Mouse (Mus musculus): ENCODE data around the gene Hnrnpa2b1. TPM values are rescaled to one million over a fixed set of nuclear protein-coding genes. Genes with fewer than 3 reads are reported as not detected.

Gene Hnrnpa2b1
- total RNA-seq, 1 experiment, result 609 TPM

GRCm38 (mm10) chr6:51424537-51424936 is 45.2 kb downstream of the Hnrnpa2b1 start:
- H3K9me3 ChIP-seq (ENCODE audit: control insufficient read depth, insufficient read depth, low read depth, low read length), result no peaks in the 10 kb centered on the region
- H3K27ac ChIP-seq (ENCODE audit: insufficient read depth, low read depth, low read length, poor library complexity, severe bottlenecking), result no peak overlapping the region
- TF ChIP-seq ZNF384 (IDR thresholded peaks at IDR 0.05; ENCODE audit: low read depth, low read length) (no peak), ZC3H11A (IDR thresholded peaks at IDR 0.05; ENCODE audit: borderline replicate concordance, low read depth, low read length) (no peak), CHD2 (IDR thresholded peaks at IDR 0.05; ENCODE audit: low read depth, low read length) (no peak), MAFK (IDR thresholded peaks at IDR 0.05; ENCODE audit: insufficient read depth, low read depth, low read length) (no peak), HCFC1 (IDR thresholded peaks at IDR 0.05; ENCODE audit: borderline replicate concordance, insufficient read depth, low read length) (no peak)
- H3K36me3 ChIP-seq (ENCODE audit: control insufficient read depth, insufficient read depth, low read length, poor library complexity, severe bottlenecking), result no peaks in the 10 kb centered on the region
- in situ Hi-C loops (cut with MboI; ENCODE audit: low sequenced_read_pairs in 2 of 2, unreplicated experiment in 2 of 2), result no loop called here
- H3K4me1 ChIP-seq (ENCODE audit: control insufficient read depth in 2 of 2, insufficient read depth in 2 of 2, low read length in 2 of 2, poor library complexity in 1 of 2), result peaks cover 0 to 6% of the 10 kb centered on the region in 2 experiments; a peak in 2 of 4 replicates
- DNase-seq (ENCODE audit: low read depth, low spot score), result no peak
- no peak overlapping the region for H3K4me3 ChIP-seq (ENCODE audit: insufficient read depth in 1 of 2, low read depth in 1 of 2, low read length in 2 of 2, poor library complexity in 1 of 2, severe bottlenecking in 1 of 2)
- no peak overlapping the region for H3K9ac ChIP-seq (ENCODE audit: insufficient read depth, low read depth, low read length, poor library complexity, severe bottlenecking)

DNA sequence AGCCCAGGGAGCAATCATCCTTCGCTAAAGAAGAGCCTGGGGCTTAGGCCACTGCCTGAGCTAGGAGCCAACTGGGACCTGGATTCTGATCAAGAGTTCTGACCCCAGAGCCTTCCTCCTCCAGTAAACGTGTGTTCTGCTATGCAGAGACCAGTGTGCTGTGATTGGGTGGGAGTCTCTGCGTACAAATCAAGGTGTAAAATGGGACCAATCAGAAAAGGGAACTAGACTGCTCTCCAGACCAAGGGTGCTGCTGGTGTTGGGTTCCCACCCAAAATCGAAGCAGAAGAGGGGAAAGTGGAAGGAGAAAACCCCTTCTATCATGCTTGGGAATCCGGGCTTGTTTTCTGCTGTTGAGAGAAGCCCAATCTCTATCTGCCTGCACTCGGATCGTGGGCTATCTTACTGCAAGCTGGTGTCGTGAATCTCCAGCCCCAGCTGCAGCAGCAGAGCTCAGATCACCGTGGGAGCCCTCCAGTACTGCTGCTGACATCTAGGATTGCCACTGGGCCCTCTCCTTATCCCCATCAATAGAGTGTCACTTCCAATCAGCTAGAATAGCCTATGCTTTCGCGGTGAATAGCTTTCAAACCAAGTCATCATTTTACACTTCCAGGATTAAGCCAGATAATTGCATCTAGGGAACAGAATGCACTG is 46.1 kb downstream of the Hnrnpa2b1 start:
- no peak overlapping the region for H3K4me3 ChIP-seq (ENCODE audit: insufficient read depth in 1 of 2, low read depth in 1 of 2, low read length in 2 of 2, poor library complexity in 1 of 2, severe bottlenecking in 1 of 2)
- H3K4me1 ChIP-seq (ENCODE audit: control insufficient read depth in 2 of 2, insufficient read depth in 2 of 2, low read length in 2 of 2, poor library complexity in 1 of 2), result peaks cover 0 to 6% of the 10 kb centered on the region in 2 experiments; a peak in 1 of 4 replicates
- in situ Hi-C loops (cut with MboI; ENCODE audit: low sequenced_read_pairs in 2 of 2, unreplicated experiment in 2 of 2), result no loop called here
- no peaks in the 10 kb centered on the region for H3K36me3 ChIP-seq (ENCODE audit: control insufficient read depth, insufficient read depth, low read length, poor library complexity, severe bottlenecking)
- TF ChIP-seq MAFK (IDR thresholded peaks at IDR 0.05; ENCODE audit: insufficient read depth, low read depth, low read length) (no peak), ZC3H11A (IDR thresholded peaks at IDR 0.05; ENCODE audit: borderline replicate concordance, low read depth, low read length) (no peak), CHD2 (IDR thresholded peaks at IDR 0.05; ENCODE audit: low read depth, low read length) (no peak), HCFC1 (IDR thresholded peaks at IDR 0.05; ENCODE audit: borderline replicate concordance, insufficient read depth, low read length) (no peak), ZNF384 (IDR thresholded peaks at IDR 0.05; ENCODE audit: low read depth, low read length) (no peak)
- no peak for DNase-seq (ENCODE audit: low read depth, low spot score)
- no peak overlapping the region for H3K9ac ChIP-seq (ENCODE audit: insufficient read depth, low read depth, low read length, poor library complexity, severe bottlenecking)
- H3K9me3 ChIP-seq (ENCODE audit: control insufficient read depth, insufficient read depth, low read depth, low read length), result no peaks in the 10 kb centered on the region
- no peak overlapping the region for H3K27ac ChIP-seq (ENCODE audit: insufficient read depth, low read depth, low read length, poor library complexity, severe bottlenecking)

DNA sequence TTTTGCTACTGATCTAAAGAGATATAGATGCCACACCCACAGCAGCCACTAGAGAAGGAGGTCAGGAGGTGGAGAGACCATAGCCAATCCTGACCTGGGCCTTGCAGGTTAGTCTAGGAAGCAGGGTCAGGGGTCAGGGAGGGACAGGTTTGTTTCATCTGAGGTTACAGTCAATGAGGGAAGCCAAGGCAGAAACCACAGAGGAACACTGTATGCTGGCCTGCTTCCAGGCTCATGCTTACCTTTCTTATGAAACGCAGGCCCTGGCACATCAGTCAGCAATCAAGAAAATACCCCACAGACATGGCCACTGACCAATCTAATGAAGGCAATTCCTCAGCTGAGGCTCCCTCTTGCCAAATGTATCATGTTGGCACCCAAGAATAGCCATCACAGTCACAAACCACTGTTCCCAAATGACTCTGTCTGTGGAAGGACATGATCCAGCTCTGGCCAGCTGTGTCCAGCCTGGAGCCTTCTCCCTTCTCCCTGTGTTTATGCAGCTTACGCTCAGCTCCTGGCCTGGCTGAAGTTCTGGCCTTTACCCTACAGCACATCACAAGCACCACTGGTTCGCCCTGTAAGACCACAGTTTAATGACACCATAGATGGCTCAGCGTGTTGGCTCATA is 52.3 kb downstream of the Hnrnpa2b1 start:
- TF ChIP-seq CHD2 (IDR thresholded peaks at IDR 0.05; ENCODE audit: low read depth, low read length) (no peak), ZNF384 (IDR thresholded peaks at IDR 0.05; ENCODE audit: low read depth, low read length) (no peak), MAFK (IDR thresholded peaks at IDR 0.05; ENCODE audit: insufficient read depth, low read depth, low read length) (no peak), HCFC1 (IDR thresholded peaks at IDR 0.05; ENCODE audit: borderline replicate concordance, insufficient read depth, low read length) (no peak), ZC3H11A (IDR thresholded peaks at IDR 0.05; ENCODE audit: borderline replicate concordance, low read depth, low read length) (no peak)
- Histone ChIP-seq H3K36me3 (ENCODE audit: control insufficient read depth, insufficient read depth, low read length, poor library complexity, severe bottlenecking) (no peaks in the 10 kb centered on the region), H3K4me3 (ENCODE audit: insufficient read depth in 1 of 2, low read depth in 1 of 2, low read length in 2 of 2, poor library complexity in 1 of 2, severe bottlenecking in 1 of 2) (no peak overlapping the region), H3K9me3 (ENCODE audit: control insufficient read depth, insufficient read depth, low read depth, low read length) (no peaks in the 10 kb centered on the region), H3K27ac (ENCODE audit: insufficient read depth, low read depth, low read length, poor library complexity, severe bottlenecking) (no peak overlapping the region; the same call in 1 of the 2 replicates), H3K9ac (ENCODE audit: insufficient read depth, low read depth, low read length, poor library complexity, severe bottlenecking) (no peak overlapping the region), H3K4me1 (ENCODE audit: control insufficient read depth in 2 of 2, insufficient read depth in 2 of 2, low read length in 2 of 2, poor library complexity in 1 of 2) (no peaks in the 10 kb centered on the region)
- in situ Hi-C loops (cut with MboI; ENCODE audit: low sequenced_read_pairs in 2 of 2, unreplicated experiment in 2 of 2), result no loop called here
- no peak for DNase-seq (ENCODE audit: low read depth, low spot score)

- H3K4me3 ChIP-seq (ENCODE audit: insufficient read depth in 1 of 2, low read depth in 1 of 2, low read length in 2 of 2, poor library complexity in 1 of 2, severe bottlenecking in 1 of 2), result no peak overlapping the region
- in situ Hi-C loops (cut with MboI; ENCODE audit: low sequenced_read_pairs in 2 of 2, unreplicated experiment in 2 of 2), result no loop called here
- H3K27ac ChIP-seq (ENCODE audit: insufficient read depth, low read depth, low read length, poor library complexity, severe bottlenecking), result no peak overlapping the region
- H3K9me3 ChIP-seq (ENCODE audit: control insufficient read depth, insufficient read depth, low read depth, low read length), result no peaks in the 10 kb centered on the region
- no peak overlapping the region for H3K9ac ChIP-seq (ENCODE audit: insufficient read depth, low read depth, low read length, poor library complexity, severe bottlenecking)
- H3K36me3 ChIP-seq (ENCODE audit: control insufficient read depth, insufficient read depth, low read length, poor library complexity, severe bottlenecking), result no peaks in the 10 kb centered on the region
- no peak for TF ChIP-seq ZC3H11A (IDR thresholded peaks at IDR 0.05; ENCODE audit: borderline replicate concordance, low read depth, low read length)
- no peak for TF ChIP-seq MAFK (IDR thresholded peaks at IDR 0.05; ENCODE audit: insufficient read depth, low read depth, low read length)
- TF ChIP-seq ZNF384 (IDR thresholded peaks at IDR 0.05; ENCODE audit: low read depth, low read length), result no peak
- no peak for DNase-seq (ENCODE audit: low read depth, low spot score)
- no peaks in the 10 kb centered on the region for H3K4me1 ChIP-seq (ENCODE audit: control insufficient read depth in 2 of 2, insufficient read depth in 2 of 2, low read length in 2 of 2, poor library complexity in 1 of 2)
Observed at GRCm38 (mm10) chr6:51416433-51416832, 53.3 kb downstream of the Hnrnpa2b1 start.

Other genes with a start within 250 kb of the Hnrnpa2b1 start
- 1.4 and 3.6 TPM in 2 replicates for gene Nfe2l3, start 37.2 kb downstream of the Hnrnpa2b1 start, total RNA-seq (2012; rRNA removed)
- gene Cbx3, start 466 bp upstream of the Hnrnpa2b1 start, total RNA-seq (2012; rRNA removed), result 104 and 177 TPM in 2 replicates
- gene Snx10, start 54.0 kb upstream of the Hnrnpa2b1 start, total RNA-seq (2012; rRNA removed), result 20.9 and 21.2 TPM in 2 replicates

Data from ES-E14 (cell line).